Mouse (Mus musculus): Measurements from ENCODE around the gene Fndc5.

- TF ChIP-seq CTCF (IDR thresholded peaks at IDR 0.05; ENCODE audit: extremely low read depth, insufficient read length, insufficient replicate concordance, low read depth, low read length) (no peak), POLR2A (IDR thresholded peaks at IDR 0.05; ENCODE audit: low read depth, low read length) (no peak)
Measured at GRCm38 (mm10) chr4:129097006-129097405, 39.8 kb upstream of the Fndc5 start.

Data from small intestine, adult 2 months (tissue).